Mouse (Mus musculus) heart, adult 9 months (tissue): ENCODE measurements around the gene Sec11a.
A peak's percentile ranks its signal among the peaks of the same experiment; 100 is the strongest.

Source experiments
- DNase-seq, 2 experiments: peaks; one replicate each; pipeline ENCODE4 v3.0.0; 2022; ENCODE audit warnings: low spot score in 2 of 2

The Sec11a gene

GRCm38 (mm10) chr7:80857181-80857580 lies 90.4 kb downstream of the Sec11a start:
- peak; percentile 52 to 74 for DNase-seq

GRCm38 (mm10) chr7:80855316-80855715 lies 92.3 kb downstream of the Sec11a start:
- DNase-seq, result no peak
